18 mouse cellular contexts compared by ENCODE assay signal in the genomic region with DNA sequence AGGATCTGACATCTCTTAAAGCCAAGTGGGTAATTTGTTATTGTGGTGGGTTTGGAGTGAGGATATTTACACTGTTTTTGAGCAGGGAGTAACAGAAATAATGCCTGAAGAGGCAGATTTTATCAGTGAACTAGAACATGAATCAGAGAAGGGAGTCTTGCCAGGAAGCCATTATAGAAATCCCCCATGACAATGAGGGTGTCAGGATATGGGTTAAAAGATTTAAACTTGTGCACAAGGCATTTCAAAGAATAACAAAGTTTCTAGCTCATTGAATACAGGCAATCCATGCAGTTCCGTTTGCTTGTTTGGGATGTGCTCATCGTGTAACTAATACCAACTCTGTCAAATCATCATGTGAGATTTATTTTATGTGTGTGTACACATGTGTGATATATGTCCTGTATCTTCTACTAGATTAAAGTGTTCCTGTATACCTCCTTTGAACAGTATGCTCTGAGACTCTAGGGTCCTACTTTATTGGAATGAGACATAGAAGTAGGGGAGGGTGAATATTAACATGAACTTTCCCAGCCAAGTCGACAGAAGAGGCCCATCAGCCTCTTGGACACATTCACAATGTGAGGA.
"Had no signal": no experiment of that assay in that cellular context is flagged by ENCODE, and none has a peak within 500 bp of the region (broad histone marks: within the 10 kb centered on the region; RNA-seq: fewer than 3 reads in every experiment).

No protein-coding gene starts in this region.

- H3K27me3 ChIP-seq: liver, embryonic 13.5 days; midbrain, embryonic 12.5 days; midbrain, embryonic 15.5 days; stomach, embryonic 15.5 days had no signal

- ATAC-seq: intestine, embryonic 16.5 days; midbrain, embryonic 15.5 days had no signal

- H3K4me2 ChIP-seq: liver, embryonic 13.5 days; midbrain, embryonic 12.5 days; midbrain, embryonic 15.5 days; neural tube, embryonic 13.5 days; stomach, embryonic 15.5 days had no signal

- H3K36me3 ChIP-seq: liver, embryonic 13.5 days; midbrain, embryonic 12.5 days; midbrain, embryonic 15.5 days; neural tube, embryonic 13.5 days; stomach, embryonic 15.5 days had no signal

- H3K4me1 ChIP-seq: liver, embryonic 13.5 days; stomach, embryonic 15.5 days had no signal

- H3K9me3 ChIP-seq: liver, embryonic 13.5 days; midbrain, embryonic 12.5 days; midbrain, embryonic 15.5 days; neural tube, embryonic 13.5 days; stomach, embryonic 15.5 days had no signal

- H3K4me3 ChIP-seq: left cerebral cortex, adult 2 months; liver, embryonic 13.5 days; midbrain, embryonic 12.5 days; midbrain, embryonic 15.5 days; myocyte; neural tube, embryonic 13.5 days; stomach, embryonic 15.5 days had no signal

- H3K9ac ChIP-seq: liver, embryonic 13.5 days; midbrain, embryonic 12.5 days; midbrain, embryonic 15.5 days; neural tube, embryonic 13.5 days; stomach, embryonic 15.5 days had no signal

- DNase-seq: kidney, adult 8-10 months; kidney, postnatal 14 days; layer of hippocampus, postnatal 36 days; liver, embryonic 13.5 days; lung, adult 2 months; lung, postnatal 14 days; lung, postnatal 4 days; retina, postnatal 1 day; right cerebral cortex, postnatal 25 days; spleen, adult 18-20 months; thymus, postnatal 4 days had no signal

- H3K27ac ChIP-seq: left cerebral cortex, adult 2 months; liver, embryonic 13.5 days; midbrain, embryonic 12.5 days; midbrain, embryonic 15.5 days; neural tube, embryonic 13.5 days; stomach, embryonic 15.5 days had no signal
